Mouse (Mus musculus): ENCODE measurements around the gene Spp1. TPM values are rescaled to one million over a fixed set of nuclear protein-coding genes. Genes with fewer than 3 reads are reported as not detected.

The Spp1 gene
- polyA plus RNA-seq, 1 experiment from 2014 or later, result 91.2 TPM

- DNase-seq (ENCODE audit: low spot score) (no peak), ATAC-seq (replicated peaks; ENCODE audit: low FRiP score, low TSS enrichment, low read depth) (no peak)
- Histone ChIP-seq H3K27me3 (replicated peaks; ENCODE audit: control insufficient read depth, insufficient read depth, low read length) (no peaks in the 10 kb centered on the region), H3K36me3 (ENCODE audit: control insufficient read depth, insufficient read depth, low read length) (no peaks in the 10 kb centered on the region), H3K27ac (ENCODE audit: low read depth) (no peak overlapping the region), H3K4me3 (ENCODE audit: low read depth, low read length) (no peak overlapping the region), H3K4me2 (ENCODE audit: low read length) (no peak overlapping the region), H3K4me1 (replicated peaks; ENCODE audit: control insufficient read depth, insufficient read depth, low read length) (no peaks in the 10 kb centered on the region), H3K9ac (ENCODE audit: low read length) (no peak overlapping the region), H3K9me3 (ENCODE audit: control insufficient read depth, low read length) (no peaks in the 10 kb centered on the region)
- WGBS, result 97% methylated on average over 1 of the region's 1 CpGs
These were observed 17.2 kb upstream of the Spp1 start for GRCm38 (mm10) chr5:104417721-104418120.

GRCm38 (mm10) chr5:104422039-104422438, 12.9 kb upstream of the Spp1 start:
- Histone ChIP-seq H3K9ac (ENCODE audit: low read length) (no peak overlapping the region), H3K27ac (ENCODE audit: low read depth) (no peak overlapping the region), H3K36me3 (ENCODE audit: control insufficient read depth, insufficient read depth, low read length) (no peaks in the 10 kb centered on the region), H3K9me3 (ENCODE audit: control insufficient read depth, low read length) (no peaks in the 10 kb centered on the region), H3K4me1 (replicated peaks; ENCODE audit: control insufficient read depth, insufficient read depth, low read length) (no peaks in the 10 kb centered on the region), H3K4me2 (ENCODE audit: low read length) (no peak overlapping the region), H3K27me3 (replicated peaks; ENCODE audit: control insufficient read depth, insufficient read depth, low read length) (no peaks in the 10 kb centered on the region), H3K4me3 (ENCODE audit: low read depth, low read length) (no peak overlapping the region)
- ATAC-seq (replicated peaks; ENCODE audit: low FRiP score, low TSS enrichment, low read depth), result no peak
- no peak for DNase-seq (ENCODE audit: low spot score)
- WGBS, result 68% methylated on average over 2 of the region's 2 CpGs

GRCm38 (mm10) chr5:104423861-104424260, 11.1 kb upstream of the Spp1 start:
- Histone ChIP-seq H3K27me3 (replicated peaks; ENCODE audit: control insufficient read depth, insufficient read depth, low read length) (no peaks in the 10 kb centered on the region), H3K36me3 (ENCODE audit: control insufficient read depth, insufficient read depth, low read length) (no peaks in the 10 kb centered on the region), H3K4me1 (replicated peaks; ENCODE audit: control insufficient read depth, insufficient read depth, low read length) (no peaks in the 10 kb centered on the region), H3K4me3 (ENCODE audit: low read depth, low read length) (no peak overlapping the region), H3K27ac (ENCODE audit: low read depth) (no peak overlapping the region), H3K9ac (ENCODE audit: low read length) (no peak overlapping the region), H3K4me2 (ENCODE audit: low read length) (no peak overlapping the region), H3K9me3 (ENCODE audit: control insufficient read depth, low read length) (no peaks in the 10 kb centered on the region)
- ATAC-seq (replicated peaks; ENCODE audit: low FRiP score, low TSS enrichment, low read depth) (no peak), DNase-seq (ENCODE audit: low spot score) (no peak)
- WGBS, result 84% methylated on average over 3 of the region's 3 CpGs

GRCm38 (mm10) chr5:104425949-104426348, 9.0 kb upstream of the Spp1 start:
- no peaks in the 10 kb centered on the region for H3K27me3 ChIP-seq (replicated peaks; ENCODE audit: control insufficient read depth, insufficient read depth, low read length)
- DNase-seq (ENCODE audit: low spot score), result no peak
- H3K4me1 ChIP-seq (replicated peaks; ENCODE audit: control insufficient read depth, insufficient read depth, low read length), result no peaks in the 10 kb centered on the region
- H3K36me3 ChIP-seq (ENCODE audit: control insufficient read depth, insufficient read depth, low read length), result no peaks in the 10 kb centered on the region
- no peak for ATAC-seq (replicated peaks; ENCODE audit: low FRiP score, low TSS enrichment, low read depth)
- no peak overlapping the region for H3K4me2 ChIP-seq (ENCODE audit: low read length)
- no peak overlapping the region for H3K4me3 ChIP-seq (ENCODE audit: low read depth, low read length)
- H3K27ac ChIP-seq (ENCODE audit: low read depth), result no peak overlapping the region
- H3K9ac ChIP-seq (ENCODE audit: low read length), result no peak overlapping the region
- no peaks in the 10 kb centered on the region for H3K9me3 ChIP-seq (ENCODE audit: control insufficient read depth, low read length)
- WGBS, result 74% methylated on average over 8 of the region's 8 CpGs

GRCm38 (mm10) chr5:104432886-104433285, 2.0 kb upstream of the Spp1 start:
- no peak for ATAC-seq (replicated peaks; ENCODE audit: low FRiP score, low TSS enrichment, low read depth)
- H3K27me3 ChIP-seq (replicated peaks; ENCODE audit: control insufficient read depth, insufficient read depth, low read length), result no peaks in the 10 kb centered on the region
- no peaks in the 10 kb centered on the region for H3K36me3 ChIP-seq (ENCODE audit: control insufficient read depth, insufficient read depth, low read length)
- H3K27ac ChIP-seq (ENCODE audit: low read depth), result no peak overlapping the region
- H3K4me1 ChIP-seq (replicated peaks; ENCODE audit: control insufficient read depth, insufficient read depth, low read length), result no peaks in the 10 kb centered on the region; the same call in 1 of the 2 replicates
- no peaks in the 10 kb centered on the region for H3K9me3 ChIP-seq (ENCODE audit: control insufficient read depth, low read length)
- 40% methylated on average over 12 of the region's 12 CpGs for WGBS
- no peak overlapping the region for H3K4me3 ChIP-seq (ENCODE audit: low read depth, low read length)
- DNase-seq (ENCODE audit: low spot score), result no peak
- 0 out of 2 replicates have a peak overlapping the region, but pooled peaks have one; percentile 13 for H3K4me2 ChIP-seq (ENCODE audit: low read length)
- H3K9ac ChIP-seq (ENCODE audit: low read length), result no peak overlapping the region

- Histone ChIP-seq H3K9me3 (ENCODE audit: control insufficient read depth, low read length) (no peaks in the 10 kb centered on the region), H3K4me2 (ENCODE audit: low read length) (no peak overlapping the region), H3K27ac (ENCODE audit: low read depth) (no peak overlapping the region), H3K4me1 (replicated peaks; ENCODE audit: control insufficient read depth, insufficient read depth, low read length) (no peaks in the 10 kb centered on the region; the same call in 1 of the 2 replicates), H3K36me3 (ENCODE audit: control insufficient read depth, insufficient read depth, low read length) (no peaks in the 10 kb centered on the region), H3K9ac (ENCODE audit: low read length) (no peak overlapping the region), H3K27me3 (replicated peaks; ENCODE audit: control insufficient read depth, insufficient read depth, low read length) (no peaks in the 10 kb centered on the region), H3K4me3 (ENCODE audit: low read depth, low read length) (no peak overlapping the region)
- ATAC-seq (replicated peaks; ENCODE audit: low FRiP score, low TSS enrichment, low read depth), result no peak
- no peak for DNase-seq (ENCODE audit: low spot score)
- 46% methylated on average over 6 of the region's 6 CpGs for WGBS
These were observed 851 bp upstream of the Spp1 start for GRCm38 (mm10) chr5:104433968-104434565.

GRCm38 (mm10) chr5:104436406-104437076, 1.6 kb downstream of the Spp1 start:
- Histone ChIP-seq H3K27me3 (replicated peaks; ENCODE audit: control insufficient read depth, insufficient read depth, low read length) (no peaks in the 10 kb centered on the region), H3K4me1 (replicated peaks; ENCODE audit: control insufficient read depth, insufficient read depth, low read length) (no peaks in the 10 kb centered on the region; the same call in 1 of the 2 replicates), H3K4me3 (ENCODE audit: low read depth, low read length) (no peak overlapping the region), H3K9me3 (ENCODE audit: control insufficient read depth, low read length) (no peaks in the 10 kb centered on the region), H3K36me3 (ENCODE audit: control insufficient read depth, insufficient read depth, low read length) (no peaks in the 10 kb centered on the region), H3K27ac (ENCODE audit: low read depth) (no peak overlapping the region), H3K4me2 (ENCODE audit: low read length) (no peak overlapping the region), H3K9ac (ENCODE audit: low read length) (no peak overlapping the region)
- WGBS, result 73% methylated on average over 7 of the region's 7 CpGs
- DNase-seq (ENCODE audit: low spot score) (no peak), ATAC-seq (replicated peaks; ENCODE audit: low FRiP score, low TSS enrichment, low read depth) (no peak)

GRCm38 (mm10) chr5:104442396-104442795, 7.5 kb downstream of the Spp1 start:
- DNase-seq (ENCODE audit: low spot score) (no peak), ATAC-seq (replicated peaks; ENCODE audit: low FRiP score, low TSS enrichment, low read depth) (no peak)
- no peaks in the 10 kb centered on the region for H3K27me3 ChIP-seq (replicated peaks; ENCODE audit: control insufficient read depth, insufficient read depth, low read length)
- no peaks in the 10 kb centered on the region for H3K4me1 ChIP-seq (replicated peaks; ENCODE audit: control insufficient read depth, insufficient read depth, low read length)
- no peak overlapping the region for H3K27ac ChIP-seq (ENCODE audit: low read depth)
- no peak overlapping the region for H3K9ac ChIP-seq (ENCODE audit: low read length)
- H3K4me2 ChIP-seq (ENCODE audit: low read length), result no peak overlapping the region
- H3K9me3 ChIP-seq (ENCODE audit: control insufficient read depth, low read length), result no peaks in the 10 kb centered on the region
- WGBS, result 75% methylated on average over 6 of the region's 6 CpGs
- H3K36me3 ChIP-seq (ENCODE audit: control insufficient read depth, insufficient read depth, low read length), result no peaks in the 10 kb centered on the region
- H3K4me3 ChIP-seq (ENCODE audit: low read depth, low read length), result no peak overlapping the region

GRCm38 (mm10) chr5:104442850-104443249, 7.9 kb downstream of the Spp1 start:
- Histone ChIP-seq H3K4me1 (replicated peaks; ENCODE audit: control insufficient read depth, insufficient read depth, low read length) (no peaks in the 10 kb centered on the region), H3K4me2 (ENCODE audit: low read length) (no peak overlapping the region), H3K27me3 (replicated peaks; ENCODE audit: control insufficient read depth, insufficient read depth, low read length) (no peaks in the 10 kb centered on the region), H3K9me3 (ENCODE audit: control insufficient read depth, low read length) (no peaks in the 10 kb centered on the region), H3K27ac (ENCODE audit: low read depth) (no peak overlapping the region), H3K4me3 (ENCODE audit: low read depth, low read length) (no peak overlapping the region), H3K36me3 (ENCODE audit: control insufficient read depth, insufficient read depth, low read length) (no peaks in the 10 kb centered on the region), H3K9ac (ENCODE audit: low read length) (no peak overlapping the region)
- ATAC-seq (replicated peaks; ENCODE audit: low FRiP score, low TSS enrichment, low read depth) (no peak), DNase-seq (ENCODE audit: low spot score) (no peak)
- WGBS, result 70% methylated on average over 1 of the region's 1 CpGs

Measured in intestine, embryonic 14.5 days (tissue).